In genomic region chr6:45214330-45214729, GRCm38 (mm10) we compare ENCODE assay signal across 15 mouse cellular contexts.
"Had no signal": no experiment of that assay in that cellular context is flagged by ENCODE, and none has a peak within 500 bp of the region (broad histone marks: within the 10 kb centered on the region; RNA-seq: fewer than 3 reads in every experiment).

No protein-coding gene starts in this region.

- H3K36me3 ChIP-seq: limb, embryonic 12.5 days; limb, embryonic 15.5 days; midbrain, embryonic 15.5 days had no signal

- ATAC-seq: liver, postnatal 0 days; lung, postnatal 0 days; midbrain, embryonic 15.5 days had no signal

- H3K27me3 ChIP-seq: limb, embryonic 12.5 days; limb, embryonic 15.5 days; midbrain, embryonic 15.5 days had no signal

- H3K9me3 ChIP-seq: limb, embryonic 12.5 days; limb, embryonic 15.5 days; midbrain, embryonic 15.5 days had no signal

- H3K27ac ChIP-seq: limb, embryonic 12.5 days; limb, embryonic 15.5 days; liver, embryonic 14.5 days; midbrain, embryonic 15.5 days; stomach, postnatal 0 days had no signal

- DNase-seq: kidney, adult 11 months; kidney, adult 8-10 months; kidney, postnatal 4 days; liver, postnatal 0 days; lung, embryonic 14.5 days; thymus, adult 2 months; thymus, postnatal 14 days; thymus, postnatal 4 days had no signal

- H3K4me2 ChIP-seq: limb, embryonic 12.5 days; limb, embryonic 15.5 days; liver, embryonic 11.5 days; lung, embryonic 14.5 days; midbrain, embryonic 15.5 days had no signal

- H3K4me1 ChIP-seq: limb, embryonic 12.5 days; limb, embryonic 15.5 days; midbrain, embryonic 15.5 days had no signal

- H3K9ac ChIP-seq: limb, embryonic 12.5 days; limb, embryonic 15.5 days; liver, embryonic 14.5 days; liver, postnatal 0 days; lung, embryonic 14.5 days; midbrain, embryonic 15.5 days had no signal

- H3K4me3 ChIP-seq: limb, embryonic 12.5 days; limb, embryonic 15.5 days; midbrain, embryonic 15.5 days had no signal
